Mouse (Mus musculus) lung, postnatal 0 days (tissue): ENCODE data around the gene Ccdc113. TPM values are rescaled to one million over a fixed set of nuclear protein-coding genes. Genes with fewer than 3 reads are reported as not detected.

ENCODE experiments used
- ATAC-seq: fragments of 200-750 bp; cut with Nextera tagmentation; 2 replicates; pipeline ENCODE4 v1.8.0; 2017; ENCODE audit warnings: moderate library complexity
- DNase-seq: peaks from one replicate; pipeline ENCODE4 v3.0.0-alpha.2; 2016; ENCODE audit warnings: low spot score
- H3K27ac ChIP-seq: fragments of 300-500 bp; sonication (generic); 2 replicates; pipeline ENCODE4 v1.5.1; 2014; ENCODE audit warnings: antibody characterized with exemption, mild to moderate bottlenecking, low read length, mixed read lengths
- H3K27me3 ChIP-seq: fragments of 300-500 bp; sonication (generic); replicated peaks from 2 replicates; pipeline ENCODE4 v1.6.1; 2014; ENCODE audit warnings: low read length, mixed read lengths; ENCODE audit not compliant: insufficient read depth
- H3K36me3 ChIP-seq: fragments of 300-500 bp; sonication (generic); 2 replicates; pipeline ENCODE4 v1.6.1; 2014; ENCODE audit warnings: low read length, mixed read lengths; ENCODE audit not compliant: insufficient read depth
- H3K4me1 ChIP-seq: fragments of 300-500 bp; sonication (generic); 2 replicates; pipeline ENCODE4 v1.6.1; 2014; ENCODE audit warnings: antibody characterized with exemption, low read depth, low read length, mixed read lengths; ENCODE audit not compliant: insufficient read depth
- H3K4me2 ChIP-seq: fragments of 300-500 bp; sonication (generic); replicated peaks from 2 replicates; pipeline ENCODE4 v1.6.1; 2014; ENCODE audit warnings: low read depth, mild to moderate bottlenecking, low read length, moderate library complexity, mixed read lengths
- H3K4me3 ChIP-seq: fragments of 300-500 bp; sonication (generic); 2 replicates; pipeline ENCODE4 v1.5.1; 2014; ENCODE audit warnings: low read depth, low read length
- H3K9ac ChIP-seq: fragments of 300-500 bp; sonication (generic); replicated peaks from 2 replicates; pipeline ENCODE4 v1.6.1; 2014; ENCODE audit warnings: low read depth, mild to moderate bottlenecking
- H3K9me3 ChIP-seq: fragments of 300-500 bp; sonication (generic); 2 replicates; pipeline ENCODE4 v1.6.1; 2016; ENCODE audit warnings: low read length, mixed read lengths
- CTCF ChIP-seq: IDR thresholded peaks from 2 replicates; pipeline ENCODE4 v1.5.1; 2016; ENCODE audit warnings: antibody characterized with exemption, mild to moderate bottlenecking
- EP300 ChIP-seq: IDR thresholded peaks from 2 replicates; pipeline ENCODE4 v1.6.1; 2016; ENCODE audit warnings: antibody characterized with exemption, mild to moderate bottlenecking, control low read depth
- WGBS: fragments of 180-500 bp; shearing (Covaris S2); extraction: QIAGEN DNeasy Blood & Tissue Kit; methylation state at CpG from one replicate; pipeline ENCODE4 v1.1.7; 2014; 5-methylcytosine and 5-hydroxymethylcytosine counted together
- polyA plus RNA-seq: library from polyadenylated mRNA; unstranded; fragments of >200 nt; fragmentation: Nextera tagmentation; extraction: Ambion mirVana; gene quantifications from 2 replicates; pipeline ENCODE4 v1.2.1, GENCODE M21; 2015

Ccdc113 gene
- polyA plus RNA-seq, 1 experiment from 2014 or later: 13.1 TPM

- no peak overlapping the region for H3K27ac ChIP-seq
- TF ChIP-seq CTCF: no peak
- TF ChIP-seq EP300: no peak
- no peak overlapping the region for H3K9ac ChIP-seq
- DNase-seq: no peak
- no peak for ATAC-seq
- no peak overlapping the region for H3K4me3 ChIP-seq
- no peak overlapping the region for H3K4me2 ChIP-seq
- no peaks in the 10 kb centered on the region for H3K9me3 ChIP-seq
- H3K36me3 ChIP-seq: no peaks in the 10 kb centered on the region
- no peaks in the 10 kb centered on the region for H3K4me1 ChIP-seq
- no peaks in the 10 kb centered on the region for H3K27me3 ChIP-seq
- WGBS: 76% methylated on average over 4 of the region's 4 CpGs
These were observed 13.1 kb downstream of the Ccdc113 start for GRCm38 (mm10) chr8:95546986-95547385.

DNA sequence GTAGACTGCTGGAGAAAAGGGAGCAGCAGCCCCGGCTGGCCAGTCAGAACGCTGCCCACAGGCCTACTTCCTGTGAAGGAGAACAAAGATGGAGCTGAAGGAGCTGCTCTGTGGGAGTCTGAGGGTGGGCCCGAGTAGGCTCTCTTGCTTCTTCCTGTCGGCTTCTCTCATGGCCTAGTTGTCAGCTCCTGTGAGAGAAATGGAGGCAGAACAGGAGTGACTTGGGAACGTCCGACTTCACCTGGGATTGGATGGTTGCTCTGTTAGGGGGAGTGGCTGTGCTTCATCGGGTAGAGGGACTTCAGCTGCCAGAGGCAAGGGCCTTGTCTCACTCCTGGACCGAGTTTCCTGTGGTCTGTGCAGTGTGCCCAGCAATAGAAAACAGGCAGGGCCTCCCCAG lies 14.0 kb downstream of the Ccdc113 start:
- Histone ChIP-seq H3K4me3 (no peak overlapping the region), H3K4me2 (no peak overlapping the region), H3K27me3 (no peaks in the 10 kb centered on the region), H3K9me3 (no peaks in the 10 kb centered on the region), H3K36me3 (no peaks in the 10 kb centered on the region), H3K9ac (no peak overlapping the region), H3K4me1 (no peaks in the 10 kb centered on the region), H3K27ac (no peak overlapping the region)
- WGBS: 57% methylated on average over 8 of the region's 8 CpGs
- ATAC-seq (no peak), DNase-seq (no peak)
- TF ChIP-seq CTCF (no peak), EP300 (no peak)

GRCm38 (mm10) chr8:95549871-95550829 lies 16.3 kb downstream of the Ccdc113 start:
- DNase-seq (no peak), ATAC-seq (no peak)
- H3K4me1 ChIP-seq: no peaks in the 10 kb centered on the region
- WGBS: 51% methylated on average over 16 of the region's 16 CpGs
- no peaks in the 10 kb centered on the region for H3K36me3 ChIP-seq
- no peak overlapping the region for H3K9ac ChIP-seq
- no peaks in the 10 kb centered on the region for H3K9me3 ChIP-seq
- TF ChIP-seq EP300 (no peak), CTCF (no peak)
- no peaks in the 10 kb centered on the region for H3K27me3 ChIP-seq
- no peak overlapping the region for H3K4me3 ChIP-seq
- H3K4me2 ChIP-seq: no peak overlapping the region
- H3K27ac ChIP-seq: no peak overlapping the region

GRCm38 (mm10) chr8:95551577-95551976 lies 17.7 kb downstream of the Ccdc113 start:
- Histone ChIP-seq H3K27ac (no peak overlapping the region), H3K4me2 (no peak overlapping the region), H3K27me3 (no peaks in the 10 kb centered on the region), H3K9ac (no peak overlapping the region), H3K36me3 (no peaks in the 10 kb centered on the region), H3K4me1 (no peaks in the 10 kb centered on the region), H3K9me3 (no peaks in the 10 kb centered on the region), H3K4me3 (no peak overlapping the region)
- TF ChIP-seq EP300 (no peak), CTCF (no peak)
- 77% methylated on average over 4 of the region's 4 CpGs for WGBS
- no peak for ATAC-seq
- DNase-seq: no peak

GRCm38 (mm10) chr8:95555963-95556362 lies 22.1 kb downstream of the Ccdc113 start:
- Histone ChIP-seq H3K4me3 (no peak overlapping the region), H3K9ac (no peak overlapping the region), H3K4me2 (no peak overlapping the region), H3K27me3 (no peaks in the 10 kb centered on the region), H3K36me3 (no peaks in the 10 kb centered on the region), H3K4me1 (no peaks in the 10 kb centered on the region), H3K9me3 (no peaks in the 10 kb centered on the region), H3K27ac (no peak overlapping the region)
- DNase-seq (no peak), ATAC-seq (no peak)
- 79% methylated on average over 2 of the region's 2 CpGs for WGBS
- TF ChIP-seq CTCF (no peak), EP300 (no peak)

GRCm38 (mm10) chr8:95566217-95566616 lies 32.3 kb downstream of the Ccdc113 start:
- TF ChIP-seq CTCF: peak; percentile 7; the same call in 1 of the 2 replicates
- TF ChIP-seq EP300: no peak
- H3K27ac ChIP-seq: 0 out of 2 replicates have a peak overlapping the region, but pooled peaks have one; percentile 22
- H3K4me3 ChIP-seq: no peak overlapping the region
- no peak overlapping the region for H3K4me2 ChIP-seq
- no peaks in the 10 kb centered on the region for H3K9me3 ChIP-seq
- peak; percentile 80 for DNase-seq
- peak; percentile 82 for ATAC-seq
- 44% methylated on average over 4 of the region's 4 CpGs for WGBS
- H3K36me3 ChIP-seq: no peaks in the 10 kb centered on the region
- H3K27me3 ChIP-seq: no peaks in the 10 kb centered on the region
- no peak overlapping the region for H3K9ac ChIP-seq
- H3K4me1 ChIP-seq: no peaks in the 10 kb centered on the region
